Mouse (Mus musculus) hindbrain, embryonic 16.5 days (tissue): ENCODE results near the gene Sfpq. TPM values are rescaled to one million over a fixed set of nuclear protein-coding genes. Genes with fewer than 3 reads are reported as not detected.

Experiments used
- ATAC-seq: fragments of 200-750 bp; cut with Nextera tagmentation; 2 replicates; pipeline ENCODE4 v1.8.0; 2017; ENCODE audit warnings: moderate TSS enrichment, moderate library complexity
- H3K27ac ChIP-seq: fragments of 300-500 bp; sonication (generic); 2 replicates; pipeline ENCODE4 v1.5.1; 2014; ENCODE audit warnings: low read depth, mild to moderate bottlenecking, control low read depth, low read length, moderate library complexity
- H3K27me3 ChIP-seq: fragments of 300-500 bp; sonication (generic); replicated peaks from 2 replicates; pipeline ENCODE4 v1.6.1; 2014; ENCODE audit warnings: low read length; ENCODE audit not compliant: control insufficient read depth, insufficient read depth
- H3K36me3 ChIP-seq: fragments of 300-500 bp; sonication (generic); 2 replicates; pipeline ENCODE4 v1.6.1; 2014; ENCODE audit warnings: mild to moderate bottlenecking, low read length, moderate library complexity, mixed read lengths; ENCODE audit not compliant: control insufficient read depth, insufficient read depth
- H3K4me1 ChIP-seq: fragments of 300-500 bp; sonication (generic); 2 replicates; pipeline ENCODE4 v1.6.1; 2014; ENCODE audit warnings: low read depth, low read length; ENCODE audit not compliant: control insufficient read depth, insufficient read depth
- H3K4me2 ChIP-seq: fragments of 300-500 bp; sonication (generic); 2 replicates; pipeline ENCODE4 v1.6.1; 2014; ENCODE audit warnings: mild to moderate bottlenecking, low read length, control low read depth, moderate library complexity
- H3K4me3 ChIP-seq: fragments of 300-500 bp; sonication (generic); 2 replicates; pipeline ENCODE4 v1.5.1; 2014; ENCODE audit warnings: mild to moderate bottlenecking, low read length, control low read depth, moderate library complexity
- H3K9ac ChIP-seq: fragments of 300-500 bp; sonication (generic); 2 replicates; pipeline ENCODE4 v1.6.1; 2014; ENCODE audit warnings: low read depth, mild to moderate bottlenecking, control low read depth, low read length, moderate library complexity
- H3K9me3 ChIP-seq: fragments of 300-500 bp; sonication (generic); 2 replicates; pipeline ENCODE4 v1.6.1; 2014; ENCODE audit warnings: mild to moderate bottlenecking, low read length, moderate library complexity; ENCODE audit not compliant: control insufficient read depth
- WGBS: fragments of 180-500 bp; shearing (Covaris S2); extraction: QIAGEN DNeasy Blood & Tissue Kit; methylation state at CpG from one replicate; pipeline ENCODE4 v1.1.7; 2014; 5-methylcytosine and 5-hydroxymethylcytosine counted together
- polyA plus RNA-seq: library from polyadenylated mRNA; unstranded; fragments of >200 nt; fragmentation: Nextera tagmentation; extraction: Ambion mirVana; gene quantifications from 2 replicates; pipeline ENCODE4 v1.2.1, GENCODE M21; 2015

The Sfpq gene
- polyA plus RNA-seq, 1 experiment from 2014 or later: 46.2 TPM

- Histone ChIP-seq H3K36me3 (peaks cover 12% of the 10 kb centered on the region), H3K9me3 (no peaks in the 10 kb centered on the region), H3K9ac (no peak overlapping the region), H3K4me2 (no peak overlapping the region), H3K4me3 (no peak overlapping the region), H3K27me3 (no peaks in the 10 kb centered on the region), H3K4me1 (no peaks in the 10 kb centered on the region), H3K27ac (no peak overlapping the region)
- 90% methylated on average over 4 of the region's 4 CpGs for WGBS
- no peak for ATAC-seq
These were observed 22.4 kb downstream of the Sfpq start for GRCm38 (mm10) chr4:127043540-127043939.

GRCm38 (mm10) chr4:127051121-127051520, 30.0 kb downstream of the Sfpq start:
- Histone ChIP-seq H3K27ac (no peak overlapping the region), H3K4me2 (no peak overlapping the region), H3K9ac (no peak overlapping the region), H3K27me3 (no peaks in the 10 kb centered on the region), H3K9me3 (no peaks in the 10 kb centered on the region), H3K4me3 (no peak overlapping the region), H3K4me1 (no peaks in the 10 kb centered on the region), H3K36me3 (peaks cover 16% of the 10 kb centered on the region)
- ATAC-seq: no peak
- 90% methylated on average over 8 of the region's 8 CpGs for WGBS

GRCm38 (mm10) chr4:127053071-127053470, 31.9 kb downstream of the Sfpq start:
- ATAC-seq: no peak
- no peak overlapping the region for H3K4me2 ChIP-seq
- H3K9me3 ChIP-seq: no peaks in the 10 kb centered on the region
- no peak overlapping the region for H3K27ac ChIP-seq
- H3K36me3 ChIP-seq: peaks cover 24% of the 10 kb centered on the region
- H3K4me3 ChIP-seq: no peak overlapping the region
- WGBS: 93% methylated on average over 5 of the region's 5 CpGs
- H3K9ac ChIP-seq: no peak overlapping the region
- H3K27me3 ChIP-seq: no peaks in the 10 kb centered on the region
- H3K4me1 ChIP-seq: no peaks in the 10 kb centered on the region

GRCm38 (mm10) chr4:127054522-127055198, 33.5 kb downstream of the Sfpq start:
- no peak for ATAC-seq
- Histone ChIP-seq H3K9me3 (no peaks in the 10 kb centered on the region), H3K4me1 (no peaks in the 10 kb centered on the region), H3K9ac (no peak overlapping the region), H3K36me3 (peaks cover 11% of the 10 kb centered on the region), H3K27ac (no peak overlapping the region), H3K4me2 (no peak overlapping the region), H3K4me3 (no peak overlapping the region), H3K27me3 (no peaks in the 10 kb centered on the region)
- WGBS: 83% methylated on average over 7 of the region's 7 CpGs

- Histone ChIP-seq H3K4me3 (peak within 1 kb of the TSS; percentile 89), H3K27ac (peak within 1 kb of the TSS; percentile 66), H3K4me1 (peaks cover 5% of the 10 kb centered on the region), H3K4me2 (peak within 1 kb of the TSS; percentile 73), H3K27me3 (no peaks in the 10 kb centered on the region), H3K9ac (peak within 1 kb of the TSS; percentile 82), H3K36me3 (peaks cover 8% of the 10 kb centered on the region), H3K9me3 (0 out of 2 replicates have a peak, but pooled peaks cover 3% of the 10 kb centered on the region)
- 1% methylated on average over 38 of the region's 38 CpGs for WGBS
- peak; percentile 94 for ATAC-seq
These were observed 39.6 kb downstream of the Sfpq start, which contains the start of gene Zmym1 for GRCm38 (mm10) chr4:127060585-127061290. Gene Zmym1, minus strand, starts transcription at chr4:127061152.

GRCm38 (mm10) chr4:127064051-127064450, 42.9 kb downstream of the Sfpq start:
- H3K4me3 ChIP-seq: no peak overlapping the region
- H3K36me3 ChIP-seq: no peaks in the 10 kb centered on the region
- H3K9ac ChIP-seq: no peak overlapping the region
- WGBS: 55% methylated on average over 1 of the region's 1 CpGs
- peaks cover 5% of the 10 kb centered on the region for H3K4me1 ChIP-seq
- no peaks in the 10 kb centered on the region for H3K27me3 ChIP-seq
- no peak for ATAC-seq
- H3K4me2 ChIP-seq: no peak overlapping the region
- H3K27ac ChIP-seq: no peak overlapping the region
- 0 out of 2 replicates have a peak, but pooled peaks cover 3% of the 10 kb centered on the region for H3K9me3 ChIP-seq

- WGBS: 57% methylated on average over 1 of the region's 1 CpGs
- no peaks in the 10 kb centered on the region for H3K9me3 ChIP-seq
These were observed 53.8 kb downstream of the Sfpq start for GRCm38 (mm10) chr4:127074915-127075314.

GRCm38 (mm10) chr4:127076875-127077548, 55.9 kb downstream of the Sfpq start, which contains the start of gene Zmym6:
Gene Zmym6, plus strand, starts transcription at chr4:127077383.
- H3K36me3 ChIP-seq: no peaks in the 10 kb centered on the region
- H3K27me3 ChIP-seq: no peaks in the 10 kb centered on the region
- peaks cover 15% of the 10 kb centered on the region for H3K4me1 ChIP-seq
- no peaks in the 10 kb centered on the region for H3K9me3 ChIP-seq
- peak within 1 kb of the TSS; percentile 89 for H3K27ac ChIP-seq
- WGBS: under 1% methylated on average over 46 of the region's 46 CpGs
- peak within 1 kb of the TSS; percentile 68 for H3K9ac ChIP-seq
- H3K4me3 ChIP-seq: peak within 1 kb of the TSS; percentile 64
- ATAC-seq: peak; percentile 98
- peak within 1 kb of the TSS; percentile 68 for H3K4me2 ChIP-seq

More at GRCm38 (mm10) chr4:127074915-127075314, 53.8 kb downstream of the Sfpq start:
- Histone ChIP-seq H3K4me2 (no peak overlapping the region), H3K4me1 (peaks cover 15% of the 10 kb centered on the region), H3K36me3 (no peaks in the 10 kb centered on the region), H3K27ac (no peak overlapping the region), H3K4me3 (no peak overlapping the region), H3K9ac (no peak overlapping the region), H3K27me3 (no peaks in the 10 kb centered on the region)
- no peak for ATAC-seq

GRCm38 (mm10) chr4:127080806-127081205, 59.7 kb downstream of the Sfpq start:
- Histone ChIP-seq H3K36me3 (no peaks in the 10 kb centered on the region), H3K27me3 (no peaks in the 10 kb centered on the region), H3K9ac (no peak overlapping the region), H3K27ac (no peak overlapping the region), H3K4me3 (no peak overlapping the region), H3K9me3 (no peaks in the 10 kb centered on the region), H3K4me2 (no peak overlapping the region), H3K4me1 (peaks cover 15% of the 10 kb centered on the region)
- WGBS: 45% methylated on average over 1 of the region's 1 CpGs
- ATAC-seq: no peak
